Mouse (Mus musculus) granulocyte monocyte progenitor cell, adult 5-6 weeks (primary cell): ENCODE results near the gene Defb38. TPM values are rescaled to one million over a fixed set of nuclear protein-coding genes. Genes with fewer than 3 reads are reported as not detected.

Experiments
- ATAC-seq: replicated peaks from 2 replicates; pipeline ENCODE4 v1.8.0; 2016; ENCODE audit warnings: mild to moderate bottlenecking, moderate TSS enrichment, inconsistent platforms; ENCODE audit not compliant: poor library complexity, severe bottlenecking
- total RNA-seq, 2 experiments: library from RNA; stranded (forward) in 1 of 2; stranded (reverse) in 1 of 2; fragments of 200-712, 200-1000 nt in 1 of 2; fragments of >200 nt in 1 of 2; fragmentation: Nextera tagmentation in 1 of 2; gene quantifications; 2 replicates each; pipeline ENCODE4 v1.2.3; 2014 to 2017

Defb38 gene
- total RNA-seq (2014; fragmentation: Nextera tagmentation) (not detected in 2 replicates), total RNA-seq (2017) (not detected in 2 replicates)

DNA sequence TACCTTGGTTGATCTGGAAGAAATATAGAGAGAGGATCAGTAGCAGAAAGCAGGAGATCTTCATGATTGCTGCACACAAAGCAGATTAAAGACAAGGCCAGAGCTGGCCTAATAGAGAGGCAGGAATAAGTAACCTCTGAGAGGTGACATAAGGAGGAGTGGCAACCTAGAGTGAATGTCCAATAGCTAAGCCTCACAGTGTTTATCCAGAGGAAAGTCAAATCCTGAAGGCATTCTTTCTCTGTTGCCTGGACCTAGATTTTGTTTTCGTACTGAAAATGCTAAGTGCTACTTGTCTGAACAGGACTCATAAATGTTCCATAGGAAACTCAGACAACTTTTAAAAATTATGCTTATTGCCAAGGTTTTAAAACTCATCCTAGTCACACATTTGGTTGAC, at the start of gene Defb38:
Gene Defb38 (minus strand): TSS at position 101 of the 400 bp plus-strand sequence.
- ATAC-seq: no peak

DNA sequence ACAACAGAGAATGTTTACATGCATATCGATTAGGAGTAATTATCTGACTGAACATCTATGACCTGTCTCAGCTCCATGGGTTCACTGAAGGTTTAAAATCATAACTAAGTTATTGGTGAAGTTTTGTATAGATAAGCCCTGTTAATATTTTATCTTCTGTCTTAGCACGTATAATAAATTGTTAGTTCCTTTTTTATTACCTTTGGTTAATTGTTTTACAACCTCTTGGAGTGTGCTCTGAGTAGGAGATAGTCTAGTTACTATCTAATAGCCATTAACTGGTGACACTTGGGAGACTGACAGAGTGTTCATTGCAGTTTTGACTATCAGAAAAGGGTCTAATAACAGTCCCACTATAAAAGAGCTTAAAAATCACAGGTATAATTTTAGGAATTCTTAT, 39.6 kb upstream of the Defb38 start:
- no peak for ATAC-seq

DNA sequence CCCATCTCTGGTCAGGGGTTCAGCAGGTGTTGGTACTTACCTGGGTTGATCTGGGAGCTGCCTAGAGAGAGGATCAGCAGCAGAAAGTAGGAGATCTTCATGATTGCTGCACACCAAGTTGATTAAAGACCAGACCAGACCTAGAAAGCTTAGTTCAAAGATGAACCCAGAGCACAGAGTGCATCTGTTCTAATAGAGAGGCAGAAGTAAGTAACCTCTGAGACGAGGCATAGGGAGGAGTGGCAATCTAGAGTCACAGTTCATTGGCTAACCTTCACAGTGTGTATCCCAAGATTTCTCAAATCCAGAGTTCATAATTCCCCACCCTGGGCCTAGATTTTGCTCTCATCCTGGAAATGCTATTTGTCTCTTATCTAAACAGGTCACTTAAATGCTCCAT, 38.3 kb upstream of the Defb38 start, which contains the start of gene Defb39:
Gene Defb39 (minus strand): TSS at position 101 of the 400 bp plus-strand sequence.
- no peak for ATAC-seq

DNA sequence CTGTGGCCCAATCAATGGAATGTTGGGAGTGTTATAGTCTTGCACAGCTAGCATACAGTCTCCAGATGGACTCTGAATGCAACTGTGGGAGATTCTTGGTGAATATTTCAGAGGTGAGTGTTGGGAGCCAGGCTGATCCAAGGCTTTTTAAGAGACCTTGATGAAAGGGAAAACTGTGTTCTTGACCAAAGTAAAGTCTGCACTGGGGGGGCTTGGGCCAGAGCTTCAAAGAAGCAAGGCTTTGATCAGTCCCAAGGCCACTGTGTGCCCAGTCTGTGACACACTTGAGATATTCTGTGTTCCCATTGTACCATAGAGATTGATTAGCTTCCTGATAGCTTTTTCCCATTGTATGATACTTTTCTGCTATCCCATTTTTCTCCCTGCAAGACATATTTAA, 36.5 kb upstream of the Defb38 start:
- ATAC-seq: no peak

DNA sequence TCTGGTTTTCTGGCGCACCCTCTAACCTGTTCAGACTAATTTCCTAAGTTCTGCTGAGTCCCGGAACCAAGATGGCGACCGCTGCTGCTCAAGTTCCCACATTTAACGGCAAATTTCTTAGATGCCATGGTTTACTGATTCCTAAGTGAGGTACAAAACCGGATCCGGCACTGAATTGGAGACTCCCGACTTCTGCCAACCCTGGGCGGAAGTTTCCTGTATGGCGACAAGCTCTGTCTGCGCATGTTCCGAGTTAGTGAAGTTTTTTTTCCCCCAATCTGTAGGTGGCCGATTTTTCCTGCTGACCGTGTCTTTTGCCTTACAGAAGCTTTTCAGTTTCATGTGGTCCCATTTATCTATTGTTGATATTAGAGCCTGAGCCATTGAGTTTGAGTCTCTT, 18.9 kb upstream of the Defb38 start:
- ATAC-seq: no peak

Other genes with a start within 250 kb of the Defb38 start
- gene Defb40, start 48.3 kb downstream of the Defb38 start, total RNA-seq (2014; fragmentation: Nextera tagmentation): not detected in 2 replicates
- not detected in 2 replicates for gene Defb40, start 48.3 kb downstream of the Defb38 start, total RNA-seq (2017)
- not detected in 2 replicates for gene Defb37, start 35.5 kb downstream of the Defb38 start, total RNA-seq (2014; fragmentation: Nextera tagmentation)
- not detected in 2 replicates for gene Defb37, start 35.5 kb downstream of the Defb38 start, total RNA-seq (2017)
- not detected in 2 replicates for gene Defb39, start 38.2 kb upstream of the Defb38 start, total RNA-seq (2014; fragmentation: Nextera tagmentation)
- gene Defb39, start 38.2 kb upstream of the Defb38 start, total RNA-seq (2017): not detected in 2 replicates
- not detected in 2 replicates for gene Defb12, start 88.3 kb upstream of the Defb38 start, total RNA-seq (2014; fragmentation: Nextera tagmentation)
- gene Defb12, start 88.3 kb upstream of the Defb38 start, total RNA-seq (2017): not detected in 2 replicates
- gene Defb34, start 97.2 kb upstream of the Defb38 start, total RNA-seq (2014; fragmentation: Nextera tagmentation): not detected in 2 replicates
- gene Defb34, start 97.2 kb upstream of the Defb38 start, total RNA-seq (2017): not detected in 2 replicates
- not detected in 2 replicates for gene Gm45826, start 114.2 kb upstream of the Defb38 start, total RNA-seq (2014; fragmentation: Nextera tagmentation)
- not detected in 2 replicates for gene Gm45826, start 114.2 kb upstream of the Defb38 start, total RNA-seq (2017)
- gene Defb14, start 167.8 kb upstream of the Defb38 start, total RNA-seq (2014; fragmentation: Nextera tagmentation): not detected in 2 replicates
- gene Defb14, start 167.8 kb upstream of the Defb38 start, total RNA-seq (2017): not detected in 2 replicates
- gene Defb4, start 172.1 kb upstream of the Defb38 start, total RNA-seq (2014; fragmentation: Nextera tagmentation): not detected in 2 replicates
- gene Defb4, start 172.1 kb upstream of the Defb38 start, total RNA-seq (2017): not detected in 2 replicates
- not detected in 2 replicates for gene Defb6, start 198.9 kb upstream of the Defb38 start, total RNA-seq (2014; fragmentation: Nextera tagmentation)
- not detected in 2 replicates for gene Defb6, start 198.9 kb upstream of the Defb38 start, total RNA-seq (2017)
- not detected in 2 replicates for gene Defb46, start 213.3 kb upstream of the Defb38 start, total RNA-seq (2014; fragmentation: Nextera tagmentation)
- gene Defb46, start 213.3 kb upstream of the Defb38 start, total RNA-seq (2017): not detected in 2 replicates
- not detected in 2 replicates for gene Defb5, start 221.0 kb upstream of the Defb38 start, total RNA-seq (2014; fragmentation: Nextera tagmentation)
- gene Defb5, start 221.0 kb upstream of the Defb38 start, total RNA-seq (2017): not detected in 2 replicates